Mouse (Mus musculus): ENCODE measurements around the gene Lime1. TPM values are rescaled to one million over a fixed set of nuclear protein-coding genes. Genes with fewer than 3 reads are reported as not detected.

Gene Lime1
- polyA plus RNA-seq, 1 experiment from 2014 or later: 29.9 TPM

- H3K27me3 ChIP-seq: no peaks in the 10 kb centered on the region
- H3K4me1 ChIP-seq (replicated peaks): no peaks in the 10 kb centered on the region
- ATAC-seq (ENCODE audit: insufficient number of reproducible peaks, insufficient read depth, low FRiP score, low TSS enrichment, low read depth): no peak
- H3K9me3 ChIP-seq: no peaks in the 10 kb centered on the region
- WGBS: 84% methylated on average over 4 of the region's 4 CpGs
- H3K4me2 ChIP-seq: no peak overlapping the region
- peaks cover 17% of the 10 kb centered on the region; the same call in 1 of the 2 replicates for H3K36me3 ChIP-seq
- H3K27ac ChIP-seq: no peak overlapping the region
- H3K9ac ChIP-seq (replicated peaks): no peak overlapping the region
- H3K4me3 ChIP-seq (replicated peaks): no peak overlapping the region
These were observed 40.5 kb downstream of the Lime1 start for GRCm38 (mm10) chr2:181420426-181420825.

GRCm38 (mm10) chr2:181420903-181421638 lies 41.2 kb downstream of the Lime1 start:
- no peak overlapping the region for H3K4me3 ChIP-seq (replicated peaks)
- H3K9me3 ChIP-seq: no peaks in the 10 kb centered on the region
- no peaks in the 10 kb centered on the region for H3K27me3 ChIP-seq
- 76% methylated on average over 4 of the region's 4 CpGs for WGBS
- no peak for ATAC-seq (ENCODE audit: insufficient number of reproducible peaks, insufficient read depth, low FRiP score, low TSS enrichment, low read depth)
- H3K4me2 ChIP-seq: no peak overlapping the region
- H3K27ac ChIP-seq: no peak overlapping the region
- no peak overlapping the region for H3K9ac ChIP-seq (replicated peaks)
- peaks cover 17% of the 10 kb centered on the region; the same call in 1 of the 2 replicates for H3K36me3 ChIP-seq
- H3K4me1 ChIP-seq (replicated peaks): no peaks in the 10 kb centered on the region

GRCm38 (mm10) chr2:181423834-181424233 lies 44.0 kb downstream of the Lime1 start:
- Histone ChIP-seq H3K4me2 (no peak overlapping the region), H3K4me3 (replicated peaks) (no peak overlapping the region), H3K27me3 (no peaks in the 10 kb centered on the region), H3K36me3 (peaks cover 17% of the 10 kb centered on the region; the same call in 1 of the 2 replicates), H3K4me1 (replicated peaks) (no peaks in the 10 kb centered on the region), H3K27ac (no peak overlapping the region), H3K9me3 (no peaks in the 10 kb centered on the region), H3K9ac (replicated peaks) (no peak overlapping the region)
- 91% methylated on average over 9 of the region's 9 CpGs for WGBS
- no peak for ATAC-seq (ENCODE audit: insufficient number of reproducible peaks, insufficient read depth, low FRiP score, low TSS enrichment, low read depth)

Other genes starting within 250 kb of the Lime1 start
- 0.26 and 0.46 TPM in 2 replicates for gene Kcnq2, start 244.8 kb upstream of the Lime1 start, polyA plus RNA-seq (2016; fragmentation: Nextera tagmentation; extraction: Ambion mirVana)
- gene Eef1a2, start 223.1 kb upstream of the Lime1 start, polyA plus RNA-seq (2016; fragmentation: Nextera tagmentation; extraction: Ambion mirVana): 0.10 TPM in 1 of 2 replicates, not detected in the other
- 424 and 433 TPM in 2 replicates for gene Ppdpf, start 192.8 kb upstream of the Lime1 start, polyA plus RNA-seq (2016; fragmentation: Nextera tagmentation; extraction: Ambion mirVana)
- gene Ptk6, start 177.3 kb upstream of the Lime1 start, polyA plus RNA-seq (2016; fragmentation: Nextera tagmentation; extraction: Ambion mirVana): not detected in 2 replicates
- 0.25 and 0.45 TPM in 2 replicates for gene Srms, start 166.9 kb upstream of the Lime1 start, polyA plus RNA-seq (2016; fragmentation: Nextera tagmentation; extraction: Ambion mirVana)
- gene Fndc11, start 160.1 kb upstream of the Lime1 start, polyA plus RNA-seq (2016; fragmentation: Nextera tagmentation; extraction: Ambion mirVana): 0.41 and 0.59 TPM in 2 replicates
- 1.3 and 1.4 TPM in 2 replicates for gene Helz2, start 138.1 kb upstream of the Lime1 start, polyA plus RNA-seq (2016; fragmentation: Nextera tagmentation; extraction: Ambion mirVana)
- 21.0 and 22.5 TPM in 2 replicates for gene Gmeb2, start 92.0 kb upstream of the Lime1 start, polyA plus RNA-seq (2016; fragmentation: Nextera tagmentation; extraction: Ambion mirVana)
- 0.56 and 5.2 TPM in 2 replicates for gene Stmn3, start 65.6 kb upstream of the Lime1 start, polyA plus RNA-seq (2016; fragmentation: Nextera tagmentation; extraction: Ambion mirVana)
- gene Rtel1, start 60.3 kb upstream of the Lime1 start, polyA plus RNA-seq (2016; fragmentation: Nextera tagmentation; extraction: Ambion mirVana): 58.8 and 69.9 TPM in 2 replicates
- gene Zgpat, start 15.2 kb upstream of the Lime1 start, polyA plus RNA-seq (2016; fragmentation: Nextera tagmentation; extraction: Ambion mirVana): 54.9 and 59.4 TPM in 2 replicates
- 77.1 and 79.5 TPM in 2 replicates for gene Arfrp1, start 14.7 kb upstream of the Lime1 start, polyA plus RNA-seq (2016; fragmentation: Nextera tagmentation; extraction: Ambion mirVana)
- gene Zbtb46, start 79.3 kb downstream of the Lime1 start, polyA plus RNA-seq (2016; fragmentation: Nextera tagmentation; extraction: Ambion mirVana): 8.3 and 9.1 TPM in 2 replicates
- gene Abhd16b, start 113.1 kb downstream of the Lime1 start, polyA plus RNA-seq (2016; fragmentation: Nextera tagmentation; extraction: Ambion mirVana): not detected in 2 replicates
- 151 and 165 TPM in 2 replicates for gene Tpd52l2, start 117.1 kb downstream of the Lime1 start, polyA plus RNA-seq (2016; fragmentation: Nextera tagmentation; extraction: Ambion mirVana)
- 90.6 and 91.0 TPM in 2 replicates for gene Dnajc5, start 140.4 kb downstream of the Lime1 start, polyA plus RNA-seq (2016; fragmentation: Nextera tagmentation; extraction: Ambion mirVana)
- 37.9 and 47.6 TPM in 2 replicates for gene Uckl1, start 204.8 kb downstream of the Lime1 start, polyA plus RNA-seq (2016; fragmentation: Nextera tagmentation; extraction: Ambion mirVana)
- 78.0 and 79.3 TPM in 2 replicates for gene Prpf6, start 211.8 kb downstream of the Lime1 start, polyA plus RNA-seq (2016; fragmentation: Nextera tagmentation; extraction: Ambion mirVana)
- gene Zfp512b, start 212.7 kb downstream of the Lime1 start, polyA plus RNA-seq (2016; fragmentation: Nextera tagmentation; extraction: Ambion mirVana): 63.5 and 69.0 TPM in 2 replicates
- gene Samd10, start 219.1 kb downstream of the Lime1 start, polyA plus RNA-seq (2016; fragmentation: Nextera tagmentation; extraction: Ambion mirVana): 11.6 and 13.0 TPM in 2 replicates

Measured in limb, embryonic 12.5 days (tissue).